Mouse (Mus musculus) lung, postnatal 0 days (tissue): ENCODE data around the gene Rab15. TPM values are rescaled to one million over a fixed set of nuclear protein-coding genes. Genes with fewer than 3 reads are reported as not detected.
A peak's percentile ranks its signal among the peaks of the same experiment; 100 is the strongest.

Source experiments
- ATAC-seq: fragments of 200-750 bp; cut with Nextera tagmentation; 2 replicates; pipeline ENCODE4 v1.8.0; 2017; ENCODE audit warnings: moderate library complexity
- DNase-seq: peaks from one replicate; pipeline ENCODE4 v3.0.0-alpha.2; 2016; ENCODE audit warnings: low spot score
- H3K27ac ChIP-seq: fragments of 300-500 bp; sonication (generic); 2 replicates; pipeline ENCODE4 v1.5.1; 2014; ENCODE audit warnings: antibody characterized with exemption, mild to moderate bottlenecking, low read length, mixed read lengths
- H3K27me3 ChIP-seq: fragments of 300-500 bp; sonication (generic); replicated peaks from 2 replicates; pipeline ENCODE4 v1.6.1; 2014; ENCODE audit warnings: low read length, mixed read lengths; ENCODE audit not compliant: insufficient read depth
- H3K36me3 ChIP-seq: fragments of 300-500 bp; sonication (generic); 2 replicates; pipeline ENCODE4 v1.6.1; 2014; ENCODE audit warnings: low read length, mixed read lengths; ENCODE audit not compliant: insufficient read depth
- H3K4me1 ChIP-seq: fragments of 300-500 bp; sonication (generic); 2 replicates; pipeline ENCODE4 v1.6.1; 2014; ENCODE audit warnings: antibody characterized with exemption, low read depth, low read length, mixed read lengths; ENCODE audit not compliant: insufficient read depth
- H3K4me2 ChIP-seq: fragments of 300-500 bp; sonication (generic); replicated peaks from 2 replicates; pipeline ENCODE4 v1.6.1; 2014; ENCODE audit warnings: low read depth, mild to moderate bottlenecking, low read length, moderate library complexity, mixed read lengths
- H3K4me3 ChIP-seq: fragments of 300-500 bp; sonication (generic); 2 replicates; pipeline ENCODE4 v1.5.1; 2014; ENCODE audit warnings: low read depth, low read length
- H3K9ac ChIP-seq: fragments of 300-500 bp; sonication (generic); replicated peaks from 2 replicates; pipeline ENCODE4 v1.6.1; 2014; ENCODE audit warnings: low read depth, mild to moderate bottlenecking
- H3K9me3 ChIP-seq: fragments of 300-500 bp; sonication (generic); 2 replicates; pipeline ENCODE4 v1.6.1; 2016; ENCODE audit warnings: low read length, mixed read lengths
- CTCF ChIP-seq: IDR thresholded peaks from 2 replicates; pipeline ENCODE4 v1.5.1; 2016; ENCODE audit warnings: antibody characterized with exemption, mild to moderate bottlenecking
- EP300 ChIP-seq: IDR thresholded peaks from 2 replicates; pipeline ENCODE4 v1.6.1; 2016; ENCODE audit warnings: antibody characterized with exemption, mild to moderate bottlenecking, control low read depth
- WGBS: fragments of 180-500 bp; shearing (Covaris S2); extraction: QIAGEN DNeasy Blood & Tissue Kit; methylation state at CpG from one replicate; pipeline ENCODE4 v1.1.7; 2014; 5-methylcytosine and 5-hydroxymethylcytosine counted together
- polyA plus RNA-seq: library from polyadenylated mRNA; unstranded; fragments of >200 nt; fragmentation: Nextera tagmentation; extraction: Ambion mirVana; gene quantifications from 2 replicates; pipeline ENCODE4 v1.2.1, GENCODE M21; 2015

Rab15 gene
- polyA plus RNA-seq, 1 experiment from 2014 or later, result 20.7 TPM

DNA sequence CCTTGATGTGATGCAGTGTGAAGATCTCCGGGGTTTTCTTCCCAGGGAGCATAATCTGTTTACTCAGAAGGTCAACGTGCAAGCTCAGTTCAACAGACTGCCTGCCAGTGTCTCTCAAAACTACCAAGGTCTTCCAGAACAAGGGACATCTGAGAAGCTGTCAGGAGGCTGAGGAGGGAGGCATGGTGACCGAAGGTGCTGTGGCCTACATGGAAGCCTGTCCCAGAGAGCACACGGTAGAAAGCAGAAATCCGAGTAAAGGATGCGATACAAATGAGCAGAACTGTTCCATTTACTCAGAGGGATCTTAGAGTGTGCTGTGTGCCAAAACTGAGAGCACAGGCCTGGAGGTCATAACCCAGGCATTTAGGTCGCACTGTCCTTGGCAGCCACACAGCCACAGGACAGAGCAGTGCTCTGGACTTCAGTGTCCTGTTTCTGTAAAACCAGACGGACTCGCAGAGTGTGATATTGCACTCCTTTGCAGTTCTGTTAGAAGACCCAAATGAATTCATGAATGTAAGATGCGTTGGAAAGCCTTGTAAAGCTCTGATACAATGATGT, 38.6 kb downstream of the Rab15 start:
- Histone ChIP-seq H3K9ac (no peak overlapping the region), H3K4me1 (no peaks in the 10 kb centered on the region), H3K4me2 (no peak overlapping the region), H3K36me3 (no peaks in the 10 kb centered on the region), H3K27ac (no peak overlapping the region), H3K27me3 (no peaks in the 10 kb centered on the region), H3K9me3 (no peaks in the 10 kb centered on the region), H3K4me3 (no peak overlapping the region)
- DNase-seq, result no peak
- ATAC-seq, result no peak
- WGBS, result 59% methylated on average over 10 of the region's 10 CpGs
- no peak for TF ChIP-seq CTCF
- no peak for TF ChIP-seq EP300

DNA sequence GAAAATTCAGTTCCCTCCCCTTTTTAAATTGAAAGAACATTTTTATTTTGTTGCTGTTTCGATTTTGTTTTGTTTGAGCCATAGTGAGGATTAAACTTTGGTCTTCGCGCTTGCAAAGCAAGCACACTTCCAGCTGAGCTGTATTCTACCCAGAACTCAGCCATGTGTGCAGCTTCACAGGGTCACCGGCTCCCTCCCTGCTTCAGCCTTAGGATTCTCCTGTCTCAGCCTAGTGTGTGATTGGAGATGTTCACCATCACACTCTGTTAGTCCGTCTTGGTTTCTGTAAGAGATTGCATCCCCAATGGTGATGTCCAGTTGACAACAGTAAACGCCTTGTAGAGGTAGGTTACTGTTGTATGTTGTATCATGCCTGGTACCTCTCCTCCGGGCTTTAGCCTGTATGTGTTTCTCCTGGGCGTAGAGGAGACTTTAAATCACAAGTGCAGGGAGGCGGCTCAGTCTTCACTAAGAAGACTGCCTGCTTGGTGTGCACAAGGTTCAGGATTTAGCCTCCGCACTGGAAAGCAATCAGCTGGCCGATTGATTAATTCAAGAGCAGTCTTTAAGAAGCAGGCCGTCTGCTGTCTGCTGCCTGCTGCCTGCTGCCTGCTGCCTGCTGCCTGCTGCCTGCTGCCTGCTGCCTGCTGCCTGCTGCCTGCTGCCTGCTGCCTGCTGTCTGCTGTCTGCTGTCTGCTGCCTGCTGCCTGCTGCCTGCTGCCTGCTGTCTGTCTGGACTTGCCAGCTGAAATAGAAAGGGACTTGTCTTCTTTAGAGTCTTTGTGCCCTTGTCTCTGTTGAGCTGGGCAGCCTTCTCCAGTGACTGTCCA, 41.9 kb downstream of the Rab15 start:
- H3K27ac ChIP-seq, result no peak overlapping the region
- no peaks in the 10 kb centered on the region for H3K27me3 ChIP-seq
- DNase-seq (no peak), ATAC-seq (no peak)
- TF ChIP-seq EP300 (no peak), CTCF (no peak)
- no peaks in the 10 kb centered on the region for H3K9me3 ChIP-seq
- H3K4me3 ChIP-seq, result no peak overlapping the region
- H3K4me2 ChIP-seq, result no peak overlapping the region
- no peaks in the 10 kb centered on the region for H3K36me3 ChIP-seq
- H3K9ac ChIP-seq, result no peak overlapping the region
- H3K4me1 ChIP-seq, result no peaks in the 10 kb centered on the region
- WGBS, result 81% methylated on average over 12 of the region's 12 CpGs

DNA sequence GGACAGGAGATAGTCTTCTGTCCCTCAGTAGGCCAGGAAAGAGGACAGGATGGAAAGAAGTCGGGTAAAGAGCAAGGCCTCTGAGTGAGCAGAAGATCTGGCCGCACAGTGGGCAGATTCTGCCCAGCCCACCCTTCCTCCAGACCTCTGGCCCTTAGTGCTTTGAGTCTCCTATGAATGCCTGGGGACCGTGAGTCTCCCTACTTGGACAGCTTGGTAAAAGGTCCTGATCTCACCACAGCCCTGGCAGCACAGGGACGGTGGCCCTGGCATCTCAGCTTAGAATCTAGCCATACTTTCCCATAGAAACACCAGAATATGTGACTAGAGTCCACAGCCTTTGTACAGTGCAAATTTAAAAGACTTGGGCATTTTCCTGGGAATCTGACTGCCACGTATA, 42.8 kb downstream of the Rab15 start:
- TF ChIP-seq EP300 (no peak), CTCF (no peak)
- Histone ChIP-seq H3K4me3 (no peak overlapping the region), H3K27me3 (no peaks in the 10 kb centered on the region), H3K27ac (no peak overlapping the region), H3K9me3 (no peaks in the 10 kb centered on the region), H3K4me2 (no peak overlapping the region), H3K36me3 (no peaks in the 10 kb centered on the region), H3K4me1 (no peaks in the 10 kb centered on the region), H3K9ac (no peak overlapping the region)
- no peak for DNase-seq
- 90% methylated on average over 5 of the region's 5 CpGs for WGBS
- no peak for ATAC-seq

DNA sequence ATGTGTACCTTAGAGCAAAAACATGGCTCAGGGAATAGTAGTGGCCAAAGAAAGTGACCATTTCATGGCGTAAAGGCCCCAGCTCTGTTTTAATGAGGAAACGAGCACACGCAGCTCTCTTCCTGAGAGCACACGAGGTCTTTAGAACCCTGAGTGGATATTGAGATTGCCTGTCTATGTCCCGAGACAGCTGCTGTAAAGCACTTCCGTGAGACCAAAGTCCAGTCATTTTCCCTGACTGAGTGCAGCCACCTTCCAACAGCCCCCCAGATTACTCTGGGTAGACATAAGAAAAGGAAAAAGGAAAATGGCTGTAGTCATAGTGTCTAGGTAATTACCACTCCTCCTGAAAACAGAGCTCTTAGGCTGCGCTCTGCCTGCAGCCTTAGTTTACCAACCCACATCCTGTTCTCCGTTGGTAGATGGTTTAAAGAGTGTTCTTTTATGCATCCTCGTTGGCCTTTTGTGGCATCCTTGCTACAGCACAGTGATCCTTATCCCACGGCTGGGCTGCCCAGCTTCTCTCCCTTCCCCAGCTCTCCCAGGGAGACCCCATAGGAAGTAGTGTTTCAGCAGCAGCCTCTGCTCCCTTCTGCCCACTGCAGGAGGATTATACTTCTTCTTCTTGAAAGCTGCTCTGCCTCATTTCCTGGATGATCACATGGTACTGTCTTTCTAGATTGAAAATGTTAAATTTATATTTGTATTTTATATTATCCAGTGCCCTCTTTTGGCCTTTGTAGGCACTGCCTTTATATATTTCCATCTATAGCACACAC, 44.2 kb downstream of the Rab15 start:
- WGBS, result 83% methylated on average over 10 of the region's 10 CpGs
- Histone ChIP-seq H3K9me3 (no peaks in the 10 kb centered on the region), H3K27ac (no peak overlapping the region), H3K4me1 (no peaks in the 10 kb centered on the region), H3K4me3 (no peak overlapping the region), H3K9ac (no peak overlapping the region), H3K27me3 (no peaks in the 10 kb centered on the region), H3K4me2 (no peak overlapping the region), H3K36me3 (no peaks in the 10 kb centered on the region)
- ATAC-seq, result no peak
- DNase-seq, result no peak
- TF ChIP-seq EP300 (no peak), CTCF (no peak)

DNA sequence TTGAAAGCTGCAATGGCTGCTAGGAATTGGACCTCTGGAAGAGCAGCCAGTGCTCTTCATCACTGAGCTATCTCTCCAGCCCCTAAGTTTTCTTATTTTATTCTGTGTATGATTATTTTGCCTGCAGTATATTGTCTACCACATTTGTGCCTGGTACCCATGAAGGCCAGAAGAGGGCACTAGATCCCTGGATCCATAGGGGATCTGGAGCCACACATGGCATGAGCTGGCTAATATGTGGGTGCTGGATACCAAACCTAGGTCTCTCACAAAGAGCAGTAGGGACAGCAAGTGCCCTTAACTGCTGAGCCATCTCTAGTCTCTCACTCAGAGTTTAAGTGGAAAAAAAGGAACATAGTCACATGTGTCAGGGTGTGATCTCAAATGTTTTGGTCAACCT, 44.9 kb downstream of the Rab15 start:
- Histone ChIP-seq H3K4me2 (no peak overlapping the region), H3K27ac (no peak overlapping the region), H3K4me3 (no peak overlapping the region), H3K4me1 (no peaks in the 10 kb centered on the region), H3K9me3 (no peaks in the 10 kb centered on the region), H3K9ac (no peak overlapping the region), H3K36me3 (no peaks in the 10 kb centered on the region), H3K27me3 (no peaks in the 10 kb centered on the region)
- TF ChIP-seq EP300, result no peak
- peak; percentile 33 for TF ChIP-seq CTCF
- ATAC-seq, result no peak
- DNase-seq, result no peak

DNA sequence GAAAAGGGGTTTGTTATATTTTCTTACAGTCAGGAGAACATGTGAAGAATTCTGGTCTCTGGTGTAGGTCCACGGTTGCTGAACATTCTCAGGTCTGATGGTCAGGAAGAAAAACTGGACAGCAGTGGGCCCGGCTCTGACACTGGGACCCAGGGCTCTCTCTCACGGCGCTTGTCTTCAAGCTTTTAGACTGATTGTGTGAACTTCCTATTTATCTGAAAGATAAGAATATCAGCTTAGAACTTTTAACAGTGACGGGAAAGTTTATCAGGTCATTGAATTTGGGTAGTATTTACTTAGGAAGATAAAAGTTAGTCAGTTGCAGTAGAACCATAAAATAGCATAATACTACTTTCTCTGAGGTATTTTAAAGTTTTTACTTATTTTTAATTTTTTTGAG, 45.8 kb downstream of the Rab15 start:
- no peak for ATAC-seq
- TF ChIP-seq CTCF (no peak), EP300 (no peak)
- H3K9me3 ChIP-seq, result no peaks in the 10 kb centered on the region
- no peak overlapping the region for H3K4me2 ChIP-seq
- H3K27me3 ChIP-seq, result no peaks in the 10 kb centered on the region
- H3K36me3 ChIP-seq, result no peaks in the 10 kb centered on the region
- DNase-seq, result no peak
- no peak overlapping the region for H3K9ac ChIP-seq
- no peaks in the 10 kb centered on the region for H3K4me1 ChIP-seq
- WGBS, result 54% methylated on average over 5 of the region's 5 CpGs
- no peak overlapping the region for H3K4me3 ChIP-seq
- no peak overlapping the region for H3K27ac ChIP-seq
